Mouse (Mus musculus) gastrocnemius, postnatal 36 days (tissue): ENCODE results near the gene Akap13. TPM values are rescaled to one million over a fixed set of nuclear protein-coding genes. Genes with fewer than 3 reads are reported as not detected.
"Not testable (repeated sequence)": the region's sequence is repeated elsewhere in the genome, so short reads cannot be mapped to it uniquely, and the experiment has no call there.

Source experiments
- DNase-seq, 2 experiments: peaks; one replicate each; pipeline ENCODE4 v3.0.0; 2022
- intact Hi-C: fragments of 180-260 bp; cut with DNase I; formaldehyde crosslinking; loops from one replicate; pipeline ENCODE4 v1.15.1; 2025
- total RNA-seq, 2 experiments: library from RNA; stranded (reverse); gene quantifications; 2 replicates each; pipeline ENCODE4 v1.2.3; 2021

Akap13 gene
- total RNA-seq, 2 experiments from 2014 or later = 47.3 to 70.7 TPM

DNA sequence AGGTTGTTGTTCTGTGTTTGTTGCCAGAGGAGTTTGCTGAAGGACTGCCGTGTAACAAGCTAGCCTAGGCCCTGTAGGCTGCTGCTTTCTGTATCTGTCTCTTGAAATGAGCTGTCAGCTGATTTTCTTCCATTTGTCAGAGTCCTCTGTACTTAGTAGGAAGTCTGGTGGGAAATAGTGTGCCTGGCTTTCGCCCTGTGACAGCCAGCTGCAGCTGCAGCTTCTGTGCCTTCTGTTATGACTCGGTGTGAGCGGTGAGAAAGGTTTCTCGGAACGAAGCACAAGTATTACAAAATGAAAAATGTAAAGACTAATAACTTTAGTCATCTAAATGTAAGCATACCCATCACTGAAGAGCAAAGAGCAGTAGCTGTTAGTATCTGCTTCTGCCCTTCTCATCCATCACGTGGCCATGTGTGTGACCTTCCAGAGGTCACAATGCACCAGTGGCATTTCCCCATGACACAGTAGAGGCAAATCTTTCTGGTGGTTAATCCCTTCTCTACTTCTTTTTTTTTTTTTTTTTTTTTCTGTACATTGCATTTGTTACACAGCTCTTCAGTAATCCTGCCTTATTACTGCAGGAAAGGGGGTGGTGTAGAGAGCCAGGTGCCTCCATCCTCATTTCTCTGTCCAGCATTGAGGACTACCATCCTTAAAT lies 289.8 kb downstream of the Akap13 start:
- no peak for DNase-seq
- intact Hi-C loops = no loop called here

DNA sequence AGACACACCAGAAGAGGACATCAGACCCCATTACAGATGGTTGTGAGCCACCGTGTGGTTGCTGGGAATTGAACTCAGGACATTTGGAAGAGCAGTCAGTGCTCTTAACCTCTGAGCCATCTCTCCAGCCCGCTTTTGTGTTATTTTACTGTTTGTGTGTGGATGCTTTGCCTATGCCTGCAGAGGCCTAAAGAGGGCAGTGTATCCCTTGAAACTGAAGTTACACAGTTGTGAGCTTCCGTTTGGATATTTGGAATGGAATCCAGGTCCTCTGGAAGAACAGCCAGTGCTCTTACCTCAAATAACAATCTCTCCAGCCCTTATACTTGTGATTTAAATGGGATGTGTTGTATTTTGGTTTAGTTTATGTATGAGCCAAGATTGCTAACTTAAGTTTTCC lies 290.6 kb downstream of the Akap13 start:
- DNase-seq, intact Hi-C loops: not testable (repeated sequence)

DNA sequence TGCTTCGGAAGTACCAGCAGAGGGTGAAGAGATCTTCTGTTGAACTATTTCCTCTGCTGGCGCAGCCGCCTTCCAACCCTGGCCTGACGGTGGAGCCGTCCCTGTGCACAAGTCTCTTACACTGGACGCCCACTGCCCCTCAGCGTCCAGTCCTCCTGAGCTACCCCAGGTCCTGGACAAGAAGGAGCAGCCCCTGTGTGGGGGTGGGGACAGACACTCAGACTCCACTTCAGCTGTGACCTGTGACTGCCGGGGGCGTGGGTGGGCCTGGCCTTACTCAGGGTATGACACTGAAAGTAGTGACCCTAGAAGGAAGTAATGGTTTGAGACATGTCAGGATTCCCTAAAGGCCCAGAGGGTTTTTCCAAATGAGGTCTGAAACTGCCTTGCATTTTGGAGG lies 295.2 kb downstream of the Akap13 start:
- no peak for DNase-seq
- intact Hi-C loops = no loop called here

DNA sequence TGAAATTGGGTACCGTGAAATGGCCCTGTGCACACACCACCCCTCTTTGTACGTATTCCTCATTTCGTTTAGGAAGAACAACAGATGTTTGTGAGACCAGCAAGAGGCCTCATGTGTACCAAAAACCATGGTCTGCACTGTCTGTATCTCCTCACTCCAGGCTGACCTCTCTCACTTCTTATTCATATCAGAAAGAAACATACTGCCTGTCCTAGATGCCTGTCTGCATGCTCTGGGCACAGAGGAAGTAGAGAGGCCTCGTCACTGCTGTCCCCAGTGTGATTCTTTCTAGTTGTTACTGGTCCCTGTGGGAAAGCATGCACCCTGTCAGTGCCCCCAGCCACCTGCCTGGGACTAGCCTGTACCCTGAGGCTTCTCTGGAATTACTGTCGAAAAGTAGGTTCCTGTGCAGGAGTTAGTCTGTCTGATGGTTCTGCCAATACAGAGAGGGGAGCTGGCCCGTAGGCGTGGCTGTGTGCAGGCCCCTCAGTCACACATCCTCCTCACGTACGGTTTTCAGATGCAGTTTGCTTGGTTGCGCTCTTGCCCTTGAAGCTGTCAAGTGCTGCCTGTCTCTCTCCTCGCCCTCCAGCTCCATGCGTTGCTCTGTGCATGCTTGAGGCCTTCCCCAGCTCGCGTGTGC lies 295.9 kb downstream of the Akap13 start:
- intact Hi-C loops = no loop called here
- DNase-seq = no peak

DNA sequence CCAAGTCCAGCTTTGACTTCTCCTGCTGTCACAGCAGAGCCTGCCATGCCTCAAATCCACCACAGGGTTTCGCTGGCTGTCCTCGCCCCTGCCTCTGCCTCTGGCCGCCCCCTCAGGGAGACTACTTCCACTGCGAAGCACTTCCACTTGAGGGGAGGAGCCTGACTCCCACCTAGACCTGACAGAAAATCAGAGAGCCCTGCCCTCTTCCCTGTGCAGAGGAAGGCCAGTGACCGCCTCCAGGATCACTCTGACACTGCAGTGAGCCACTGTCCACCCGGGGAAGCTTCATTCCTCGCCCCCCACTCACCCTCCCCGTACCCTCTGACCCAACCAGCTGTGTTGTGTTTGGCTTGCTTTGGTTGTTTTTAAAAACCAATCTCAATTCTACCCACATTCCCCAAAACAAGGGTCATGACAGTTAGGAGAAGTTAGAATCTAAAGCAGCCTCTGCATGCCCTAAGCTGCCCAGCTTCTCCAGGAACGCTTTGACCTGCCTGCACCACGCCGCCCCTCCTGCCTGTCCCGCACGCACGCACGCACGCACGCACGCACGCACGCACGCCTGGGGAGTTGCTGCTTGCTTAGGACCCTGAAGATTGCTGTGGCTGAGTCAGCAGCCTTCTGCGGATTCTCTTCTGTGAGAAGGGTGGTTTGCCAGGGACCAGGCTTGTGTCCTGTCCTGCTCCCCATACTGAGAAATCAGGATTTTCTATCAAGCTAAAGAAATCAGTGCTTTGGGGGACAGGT lies 297.3 kb downstream of the Akap13 start:
- no peak for DNase-seq
- intact Hi-C loops = no loop called here

DNA sequence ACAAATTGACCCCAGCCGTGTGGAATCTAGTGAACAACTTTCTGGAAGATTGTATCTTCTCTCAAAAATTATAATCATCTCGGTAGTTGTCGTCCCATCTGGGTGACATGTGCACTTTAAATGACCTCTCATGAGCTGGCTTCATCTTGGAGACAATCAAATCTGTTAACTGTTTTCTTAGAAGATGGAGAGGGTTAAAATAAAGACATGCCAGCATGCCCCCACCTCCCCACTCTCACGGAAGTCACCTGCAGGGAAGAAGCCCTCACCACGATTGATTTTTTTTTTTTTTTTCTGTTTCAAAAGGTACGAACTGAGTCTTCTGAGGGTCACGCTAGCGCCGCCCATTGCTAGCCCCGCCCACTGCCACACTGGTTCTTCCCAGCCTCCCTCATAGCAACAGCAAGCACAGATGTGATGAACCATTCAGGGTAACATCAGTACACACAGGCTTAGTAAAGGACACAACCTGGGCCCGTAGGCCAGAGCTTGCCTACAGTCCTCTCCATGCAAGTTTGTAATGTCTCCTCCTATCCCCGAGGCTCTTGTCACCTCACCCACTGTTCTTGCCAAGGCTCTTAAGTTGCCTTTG lies 298.0 kb downstream of the Akap13 start:
- no peak for DNase-seq
- intact Hi-C loops = no loop called here

DNA sequence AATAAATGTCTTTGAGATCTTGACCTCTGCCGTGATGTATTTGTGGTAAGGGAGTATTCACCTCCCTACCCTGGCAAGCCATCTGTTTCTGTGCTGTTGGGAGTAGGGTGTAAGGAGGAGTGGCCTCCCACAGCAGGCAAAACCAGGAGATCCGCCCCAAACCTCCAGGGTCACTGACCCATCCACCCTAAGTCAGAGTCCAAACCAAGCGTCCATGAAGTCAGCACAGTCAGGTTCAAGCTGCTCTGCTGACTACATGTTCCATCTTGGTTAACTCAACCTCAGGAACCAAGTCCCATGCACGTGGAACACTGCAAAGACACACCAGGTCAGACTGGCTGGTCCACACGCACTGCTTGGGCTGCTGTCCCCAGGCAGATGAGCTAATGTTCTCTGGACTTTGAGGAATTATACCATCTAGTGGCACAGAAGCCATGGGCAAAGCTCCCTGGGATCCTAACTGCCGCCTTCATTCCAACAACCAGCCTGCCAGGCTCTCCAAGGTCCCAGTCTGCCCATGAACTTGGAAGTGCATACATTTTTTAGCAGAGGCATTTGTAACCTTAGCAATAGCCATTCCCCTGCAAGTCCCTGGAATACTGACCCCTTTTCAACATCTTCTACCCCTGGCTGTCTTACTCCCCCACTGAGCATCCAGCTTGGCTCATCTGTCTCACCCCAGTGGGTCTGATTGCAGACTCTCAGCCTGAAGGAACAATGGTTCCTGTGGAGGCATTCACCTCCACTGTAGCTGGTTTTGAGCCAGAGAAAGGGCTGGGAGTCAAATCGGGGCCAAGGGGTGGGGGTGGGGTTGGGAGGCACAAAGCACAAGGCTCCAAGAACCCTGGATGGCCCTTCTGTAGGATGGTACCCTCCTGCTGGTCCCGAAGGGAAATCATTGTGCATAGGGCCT lies 299.5 kb downstream of the Akap13 start:
- DNase-seq = no peak
- intact Hi-C loops = no loop called here

DNA sequence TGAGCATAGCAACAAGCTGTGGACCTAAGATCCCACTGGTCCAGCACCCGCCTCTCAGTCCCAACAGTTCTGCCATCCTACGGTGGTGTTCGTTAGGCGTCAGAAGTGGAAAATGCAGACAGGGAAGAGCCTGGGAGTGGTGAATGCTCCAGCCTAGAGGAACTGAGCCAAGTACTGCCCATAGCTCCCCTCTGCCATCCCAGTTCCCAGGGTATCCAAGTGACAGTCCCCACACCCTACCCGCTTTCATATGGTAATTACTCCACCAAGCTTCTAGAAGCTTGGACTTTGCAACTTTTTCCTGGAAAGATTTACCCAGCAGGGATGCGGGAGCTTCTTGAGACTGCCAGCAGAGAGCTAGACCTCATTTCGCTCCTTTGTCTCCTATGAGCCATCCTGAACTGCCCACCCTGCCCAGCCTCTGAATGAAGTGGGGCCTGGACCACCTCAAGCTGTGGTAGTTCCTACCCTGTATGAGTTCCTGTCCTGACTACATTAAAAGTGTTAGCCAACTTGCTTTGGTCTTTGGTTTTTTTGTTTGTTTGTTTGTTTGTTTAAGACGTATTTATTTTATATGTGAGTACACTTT lies 300.6 kb downstream of the Akap13 start:
- DNase-seq = no peak
- intact Hi-C loops = no loop called here

DNA sequence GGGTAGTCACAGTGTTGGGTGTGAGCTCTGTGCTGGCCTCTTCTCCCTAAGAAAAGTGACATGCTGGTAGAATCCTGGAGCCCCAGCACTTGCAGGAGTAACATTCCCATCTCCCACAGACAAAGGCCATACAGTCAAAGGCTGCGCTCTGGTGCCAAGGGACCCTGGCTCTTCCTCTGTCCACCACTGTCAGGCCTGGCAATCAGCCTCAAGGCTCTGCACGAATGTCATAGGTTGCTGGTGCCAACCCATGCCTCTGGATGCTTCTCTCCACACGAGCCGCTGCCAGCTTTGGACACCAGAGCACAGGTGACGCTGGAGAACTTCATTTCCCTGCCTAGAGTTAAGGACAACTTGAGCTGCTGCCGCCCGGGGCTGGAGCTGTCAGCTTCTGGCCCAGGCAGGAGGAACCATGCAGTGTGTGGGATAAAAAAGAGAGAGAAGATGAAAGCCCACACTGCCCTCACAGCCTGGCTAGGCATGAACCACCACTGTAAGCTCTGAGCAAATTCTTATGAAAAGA lies 304.7 kb downstream of the Akap13 start:
- intact Hi-C loops = loop anchor here (5.0 kb wide), 1 partner anchor 102 kb away; no protein-coding TSS in a partner anchor
- no peak for DNase-seq

DNA sequence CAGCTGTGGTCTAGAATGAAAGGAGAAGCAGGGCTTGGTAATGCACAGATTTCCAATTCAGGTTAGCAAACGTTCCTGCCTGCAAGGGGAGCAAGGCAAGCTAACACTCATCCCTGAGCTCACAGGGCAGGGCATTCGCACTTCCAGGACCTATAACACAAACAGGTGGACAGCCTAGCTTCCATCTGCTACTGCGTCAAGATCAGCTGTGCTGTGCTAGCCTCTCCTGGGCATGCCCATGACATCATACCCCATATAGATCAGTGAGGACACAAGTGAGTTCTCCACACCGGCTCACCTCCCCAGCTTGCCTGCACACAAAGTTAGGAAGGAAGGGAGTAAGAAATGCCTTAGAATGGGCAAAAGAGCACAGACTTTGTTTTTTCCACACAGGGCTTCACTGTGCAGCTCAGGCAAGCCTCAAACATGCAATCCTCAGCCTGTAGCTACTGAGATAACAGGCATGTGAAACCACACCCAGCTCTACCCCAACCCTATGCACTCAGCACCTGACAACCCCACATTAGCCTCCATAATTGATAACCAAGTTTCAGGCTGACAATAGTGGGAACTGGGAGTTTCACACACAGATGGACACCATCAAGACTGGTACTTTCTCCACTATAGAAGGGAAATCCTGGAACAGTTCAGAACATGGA lies 305.5 kb downstream of the Akap13 start:
- intact Hi-C loops = loop anchor here (5.0 kb wide), 1 partner anchor 102 kb away; no protein-coding TSS in a partner anchor
- DNase-seq = not testable (repeated sequence)

DNA sequence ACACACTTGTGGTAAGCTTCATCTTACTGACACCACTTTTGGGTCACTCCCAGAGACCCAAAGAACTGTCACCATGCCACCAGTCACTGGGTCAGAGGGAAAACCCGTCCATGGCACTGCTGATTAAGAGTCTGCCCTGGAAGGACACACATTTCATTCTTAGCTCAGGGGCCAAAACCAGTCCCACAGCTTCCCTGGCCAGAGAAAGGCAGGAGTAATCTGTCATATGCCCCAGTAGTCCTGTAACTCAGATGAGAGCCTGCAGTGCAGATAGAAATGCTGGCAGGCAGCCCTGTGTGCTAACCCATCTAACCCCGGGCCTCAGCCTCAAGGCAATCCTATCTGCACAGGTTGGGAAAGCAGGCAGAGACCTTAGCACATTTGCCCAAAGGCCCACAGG lies 306.9 kb downstream of the Akap13 start:
- not testable (repeated sequence) for DNase-seq
- intact Hi-C loops = loop anchor here (5.0 kb wide), 1 partner anchor 100 kb away; no protein-coding TSS in a partner anchor

DNA sequence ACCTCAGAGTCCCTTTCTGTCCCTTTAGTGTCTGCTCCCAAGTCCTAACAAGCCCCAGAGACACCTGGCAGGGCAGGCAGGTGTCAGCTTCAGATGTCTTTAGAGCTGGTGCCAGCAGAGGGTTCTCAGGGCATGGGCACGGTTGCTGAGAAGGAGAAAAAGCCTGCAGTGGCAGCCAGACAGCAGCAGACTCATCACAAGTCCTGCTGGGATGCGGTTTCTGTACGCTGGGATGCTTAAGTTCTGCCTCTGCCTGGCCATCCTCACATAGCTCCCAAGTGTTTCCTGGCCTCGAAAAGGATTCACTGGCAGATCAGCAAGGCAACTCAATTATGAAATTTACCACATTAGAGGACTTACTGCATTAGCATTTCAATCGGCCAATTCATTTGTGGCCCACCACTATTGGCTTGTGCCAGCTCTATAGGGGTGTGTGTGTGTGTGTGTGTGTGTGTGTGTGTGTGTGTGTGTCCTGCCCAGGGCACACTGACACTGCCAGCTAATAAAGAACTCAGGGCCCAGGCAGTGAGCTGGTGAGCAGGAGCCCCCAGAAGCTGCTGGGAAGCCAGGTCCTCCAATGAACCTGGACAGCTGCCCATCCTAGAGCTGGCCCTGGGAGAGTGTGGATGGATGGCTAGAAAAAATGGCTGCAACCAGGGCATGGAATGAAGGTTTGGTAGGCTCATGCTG lies 311.9 kb downstream of the Akap13 start:
- intact Hi-C loops = not testable (repeated sequence)

DNA sequence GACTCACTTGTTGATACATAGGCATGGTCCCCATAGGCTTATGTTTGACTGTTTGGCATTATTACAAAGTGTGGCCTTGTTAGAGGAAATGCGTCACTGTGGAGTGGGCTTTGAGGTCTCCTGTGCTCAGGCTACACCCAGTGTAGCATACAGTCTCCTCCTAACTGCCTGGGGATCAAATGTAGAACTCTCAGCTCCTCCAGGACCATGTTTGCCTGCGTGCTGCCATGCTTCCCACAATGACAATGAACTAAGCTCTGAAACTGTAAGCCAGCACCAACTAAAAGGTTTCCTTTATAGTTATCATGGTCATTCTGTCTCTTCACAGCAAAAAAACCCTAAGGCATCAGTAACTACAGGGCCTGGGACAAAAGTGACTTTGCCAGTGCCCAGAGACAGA lies 312.8 kb downstream of the Akap13 start:
- intact Hi-C loops = no loop called here
- no peak for DNase-seq

More for the DNA sequence above, 311.9 kb downstream of the Akap13 start:
- DNase-seq = not testable (repeated sequence)

DNA sequence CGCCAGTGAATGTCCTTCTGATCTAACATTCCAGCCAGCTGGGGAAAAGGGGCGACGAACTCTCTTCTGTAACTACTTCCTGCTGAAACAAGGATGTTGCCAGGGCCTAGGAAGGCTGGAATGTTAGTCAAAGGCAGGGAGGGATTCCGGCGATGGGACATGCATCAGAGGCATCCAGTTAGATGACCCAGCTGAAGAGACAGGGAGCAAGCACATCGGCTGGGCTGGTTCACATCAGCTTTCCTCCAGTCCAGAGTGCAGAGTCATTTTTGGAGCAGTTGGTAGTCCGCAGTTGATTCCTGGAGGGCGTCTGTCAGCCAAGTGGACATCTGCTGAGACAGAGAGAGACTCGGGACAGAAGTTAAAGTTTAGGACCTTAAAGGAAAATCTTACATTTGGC lies 314.6 kb downstream of the Akap13 start:
- DNase-seq = no peak
- intact Hi-C loops = no loop called here

DNA sequence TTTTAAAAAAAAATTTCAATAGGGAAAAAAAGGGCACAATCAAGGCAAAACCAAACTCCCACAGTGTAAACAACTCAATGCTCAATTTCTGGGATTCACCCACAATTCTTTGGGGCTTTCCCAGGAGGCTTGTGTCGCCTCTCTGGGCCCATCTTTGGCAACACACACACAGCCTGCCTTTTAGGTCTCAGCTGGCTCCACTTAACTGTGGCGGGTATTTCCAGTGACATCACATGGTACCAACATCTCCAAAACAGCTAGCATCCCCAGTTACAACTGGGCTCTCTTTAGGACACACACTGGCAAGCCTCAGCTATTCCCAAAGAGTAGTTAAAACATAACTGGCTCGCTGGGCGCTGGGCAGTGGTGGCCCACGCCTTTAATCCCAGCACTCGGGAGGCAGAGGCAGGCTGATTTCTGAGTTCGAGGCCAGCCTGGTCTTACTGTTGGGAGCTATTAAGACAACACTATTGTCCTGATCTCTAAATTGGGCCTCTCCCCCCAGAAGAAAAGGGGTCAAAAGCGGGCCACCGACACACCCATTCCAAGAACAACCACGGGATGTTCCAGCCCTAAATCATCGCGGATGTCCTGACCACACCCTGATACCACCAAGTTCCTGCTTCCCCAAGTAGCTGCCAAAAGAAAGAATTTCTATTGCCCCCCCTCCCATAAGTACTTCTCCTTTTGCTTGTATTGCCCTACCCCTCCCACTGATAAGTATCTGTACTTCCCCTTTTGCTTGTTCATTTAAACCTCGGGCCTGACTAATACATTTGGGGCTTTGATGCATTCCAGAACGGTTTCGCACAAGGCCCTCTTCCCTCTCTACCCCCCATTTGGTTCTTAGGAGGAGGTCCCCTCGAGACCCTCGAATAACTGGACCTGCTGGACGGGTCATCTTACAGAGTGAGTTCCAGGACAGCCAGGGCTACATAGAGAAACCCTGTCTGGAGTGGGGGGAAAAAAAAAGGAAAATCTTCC lies 319.1 kb downstream of the Akap13 start:
- intact Hi-C loops, DNase-seq: not testable (repeated sequence)

DNA sequence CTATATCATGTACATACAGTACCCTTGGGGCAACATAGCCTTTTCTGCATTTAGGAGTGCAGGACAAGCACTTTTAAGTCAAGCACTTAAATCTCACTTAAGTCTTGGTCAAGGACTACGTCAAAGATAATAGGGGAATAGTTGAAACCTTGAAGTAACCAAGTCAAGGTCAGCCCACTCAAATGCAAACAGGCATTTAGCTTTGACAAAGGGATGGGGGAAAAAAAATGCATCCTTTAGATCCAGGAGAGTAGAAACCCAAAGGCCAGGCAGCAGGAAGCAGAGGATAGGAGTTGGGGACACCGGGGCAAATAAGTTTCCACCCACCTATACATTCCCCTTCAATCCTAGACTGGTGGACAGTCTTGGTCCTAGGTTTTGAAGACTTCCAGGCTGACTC lies 322.7 kb downstream of the Akap13 start:
- intact Hi-C loops = no loop called here
- no peak for DNase-seq

DNA sequence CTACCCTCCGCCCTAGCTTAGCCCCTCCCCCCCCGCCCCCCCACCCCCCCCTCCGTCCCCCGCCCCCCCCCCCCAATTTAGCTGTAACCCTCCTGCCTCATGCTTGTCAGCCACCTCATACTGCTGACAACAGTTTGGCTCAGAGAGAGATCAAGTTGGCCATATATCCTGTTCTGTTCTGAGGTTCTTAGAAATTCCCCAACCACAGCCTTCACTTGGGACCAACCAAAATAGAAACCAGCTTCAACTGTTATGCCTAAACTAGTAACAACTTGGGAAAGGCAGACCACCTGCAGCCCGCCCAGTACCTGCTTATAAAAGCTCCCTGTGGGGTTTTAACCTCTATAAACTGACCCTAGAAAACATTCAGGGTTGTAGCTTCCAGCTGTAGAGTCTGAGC lies 325.5 kb downstream of the Akap13 start:
- intact Hi-C loops = no loop called here
- no peak for DNase-seq
